Mouse (Mus musculus) forebrain, postnatal 0 days (tissue): ENCODE results near the gene Fam163b. TPM values are rescaled to one million over a fixed set of nuclear protein-coding genes. Genes with fewer than 3 reads are reported as not detected.

Experiments
- ATAC-seq: fragments of 200-750 bp; cut with Nextera tagmentation; 2 replicates; pipeline ENCODE4 v1.8.0; 2017; ENCODE audit warnings: mild to moderate bottlenecking, moderate library complexity
- DNase-seq: peaks from one replicate; pipeline ENCODE4 v3.0.0-alpha.2; 2015
- H3K27ac ChIP-seq: fragments of 300-500 bp; sonication (generic); 2 replicates; pipeline ENCODE4 v1.5.1; 2014; ENCODE audit warnings: low read depth, mild to moderate bottlenecking, antibody characterized with exemption, low read length, moderate library complexity, mixed read lengths
- H3K27me3 ChIP-seq: fragments of 300-500 bp; sonication (generic); 2 replicates; pipeline ENCODE4 v1.6.1; 2014; ENCODE audit warnings: mild to moderate bottlenecking, low read length, mixed read lengths; ENCODE audit not compliant: insufficient read depth
- H3K36me3 ChIP-seq: fragments of 300-500 bp; sonication (generic); 2 replicates; pipeline ENCODE4 v1.6.1; 2014; ENCODE audit warnings: mild to moderate bottlenecking, moderate library complexity; ENCODE audit not compliant: insufficient read depth
- H3K4me1 ChIP-seq: fragments of 300-500 bp; sonication (generic); 2 replicates; pipeline ENCODE4 v1.6.1; 2014; ENCODE audit warnings: antibody characterized with exemption; ENCODE audit not compliant: insufficient read depth
- H3K4me2 ChIP-seq: fragments of 300-500 bp; sonication (generic); 2 replicates; pipeline ENCODE4 v1.6.1; 2014; ENCODE audit warnings: low read depth, mild to moderate bottlenecking, moderate library complexity
- H3K4me3 ChIP-seq: fragments of 300-500 bp; sonication (generic); 2 replicates; pipeline ENCODE4 v1.5.1; 2014; ENCODE audit warnings: low read depth, low read length, mixed read lengths
- H3K9ac ChIP-seq: fragments of 300-500 bp; sonication (generic); 2 replicates; pipeline ENCODE4 v1.6.1; 2014; ENCODE audit warnings: mild to moderate bottlenecking
- H3K9me3 ChIP-seq: fragments of 300-500 bp; sonication (generic); 2 replicates; pipeline ENCODE4 v1.6.1; 2016; ENCODE audit warnings: low read length
- CTCF ChIP-seq: sonication (generic); IDR thresholded peaks from 2 replicates; pipeline ENCODE4 v1.5.1; 2016; ENCODE audit warnings: antibody characterized with exemption, control low read depth, low read depth
- WGBS: fragments of 180-500 bp; shearing (Covaris S2); extraction: QIAGEN DNeasy Blood & Tissue Kit; methylation state at CpG from one replicate; pipeline ENCODE4 v1.1.7; 2014; 5-methylcytosine and 5-hydroxymethylcytosine counted together
- polyA plus RNA-seq: library from polyadenylated mRNA; unstranded; fragments of >200 nt; fragmentation: Nextera tagmentation; extraction: Ambion mirVana; gene quantifications from 2 replicates; pipeline ENCODE4 v1.2.1, GENCODE M21; 2015
- total RNA-seq: library from RNA; depleted of rRNA; stranded (reverse); fragments of >200 nt; gene quantifications from 2 replicates; pipeline ENCODE4 v1.2.3, GENCODE M21; 2014

Fam163b gene
- total and polyA plus RNA-seq, 2 experiments from 2014 or later = 7.8 to 23.9 TPM

- Histone ChIP-seq H3K4me3 (no peak overlapping the region), H3K36me3 (no peaks in the 10 kb centered on the region), H3K27ac (no peak overlapping the region), H3K4me1 (no peaks in the 10 kb centered on the region), H3K9ac (no peak overlapping the region), H3K27me3 (no peaks in the 10 kb centered on the region), H3K9me3 (no peaks in the 10 kb centered on the region), H3K4me2 (no peak overlapping the region)
- ATAC-seq (no peak), DNase-seq (no peak)
- TF ChIP-seq CTCF = no peak
- 84% methylated on average over 1 of the region's 1 CpGs for WGBS
These were observed 53.1 kb downstream of the Fam163b start for GRCm38 (mm10) chr2:27089238-27089637.

GRCm38 (mm10) chr2:27088700-27089099 is 53.6 kb downstream of the Fam163b start:
- Histone ChIP-seq H3K9me3 (no peaks in the 10 kb centered on the region), H3K4me2 (no peak overlapping the region), H3K9ac (no peak overlapping the region), H3K27ac (no peak overlapping the region), H3K36me3 (no peaks in the 10 kb centered on the region), H3K27me3 (no peaks in the 10 kb centered on the region), H3K4me3 (no peak overlapping the region), H3K4me1 (no peaks in the 10 kb centered on the region)
- ATAC-seq (no peak), DNase-seq (no peak)
- TF ChIP-seq CTCF = no peak
- WGBS = 70% methylated on average over 5 of the region's 5 CpGs

- H3K4me2 ChIP-seq = no peak overlapping the region
- no peaks in the 10 kb centered on the region for H3K27me3 ChIP-seq
- no peaks in the 10 kb centered on the region for H3K9me3 ChIP-seq
- no peaks in the 10 kb centered on the region for H3K4me1 ChIP-seq
- peak; percentile 45; the same call in 1 of the 2 replicates for ATAC-seq
- H3K4me3 ChIP-seq = no peak overlapping the region
- DNase-seq = no peak
- H3K27ac ChIP-seq = no peak overlapping the region
- 73% methylated on average over 18 of the region's 18 CpGs for WGBS
- H3K36me3 ChIP-seq = no peaks in the 10 kb centered on the region
- no peak overlapping the region for H3K9ac ChIP-seq
- TF ChIP-seq CTCF = no peak
These were observed 54.1 kb downstream of the Fam163b start for GRCm38 (mm10) chr2:27088071-27088644.

DNA sequence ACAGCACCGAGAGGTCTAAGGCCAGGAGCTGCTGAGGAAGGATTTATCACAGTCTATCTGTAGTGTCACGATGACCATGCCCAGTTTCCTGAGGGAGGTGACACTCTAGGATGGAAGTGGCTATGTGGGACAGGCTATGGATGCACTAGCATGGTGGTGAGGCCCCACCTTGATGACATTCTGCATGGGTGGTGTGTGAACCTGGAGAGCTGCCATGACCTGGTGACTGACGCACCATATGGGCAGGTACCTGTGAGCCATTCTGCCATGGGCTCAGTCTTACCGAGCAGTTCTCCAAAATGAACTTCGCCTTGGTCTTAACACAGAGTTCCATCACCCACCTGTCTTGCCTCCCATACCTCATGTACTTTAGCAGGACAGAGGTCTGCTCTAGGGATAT is 54.7 kb downstream of the Fam163b start:
- no peaks in the 10 kb centered on the region for H3K27me3 ChIP-seq
- no peaks in the 10 kb centered on the region for H3K9me3 ChIP-seq
- H3K36me3 ChIP-seq = no peaks in the 10 kb centered on the region
- TF ChIP-seq CTCF = no peak
- H3K4me1 ChIP-seq = no peaks in the 10 kb centered on the region
- 96% methylated on average over 5 of the region's 5 CpGs for WGBS
- ATAC-seq = no peak
- no peak overlapping the region for H3K4me3 ChIP-seq
- no peak overlapping the region for H3K9ac ChIP-seq
- H3K27ac ChIP-seq = no peak overlapping the region
- no peak for DNase-seq
- H3K4me2 ChIP-seq = no peak overlapping the region

DNA sequence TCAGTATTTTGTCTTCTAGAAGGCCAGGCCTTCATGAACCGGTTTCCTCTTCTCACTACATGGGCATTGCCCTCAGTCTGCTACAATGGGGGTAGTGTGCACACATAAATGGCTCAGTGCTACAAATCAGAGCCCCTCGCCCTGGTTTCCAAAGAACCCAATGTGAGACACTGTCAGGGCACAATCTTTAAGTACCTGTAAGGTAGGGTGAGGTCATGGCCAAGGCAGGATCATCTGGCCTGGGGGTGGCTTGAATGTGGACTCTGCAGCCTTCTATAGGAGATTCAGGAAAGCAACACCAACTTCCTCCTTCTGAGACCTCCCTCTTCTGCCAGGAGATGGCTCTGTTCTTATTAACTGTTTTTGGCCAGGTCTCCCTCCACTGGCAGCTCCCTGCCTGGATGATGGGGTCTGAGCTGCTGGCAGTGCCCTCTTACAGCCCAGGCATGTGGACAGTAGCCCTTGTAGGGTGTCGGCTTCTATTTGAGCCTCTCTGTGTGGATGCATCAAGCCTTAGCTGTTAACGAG is 55.7 kb downstream of the Fam163b start:
- no peaks in the 10 kb centered on the region for H3K36me3 ChIP-seq
- H3K4me2 ChIP-seq = no peak overlapping the region
- no peak for DNase-seq
- no peak overlapping the region for H3K27ac ChIP-seq
- no peaks in the 10 kb centered on the region for H3K9me3 ChIP-seq
- no peak for ATAC-seq
- no peak overlapping the region for H3K4me3 ChIP-seq
- H3K9ac ChIP-seq = no peak overlapping the region
- no peaks in the 10 kb centered on the region for H3K27me3 ChIP-seq
- 77% methylated on average over 4 of the region's 4 CpGs for WGBS
- TF ChIP-seq CTCF = no peak
- H3K4me1 ChIP-seq = no peaks in the 10 kb centered on the region

DNA sequence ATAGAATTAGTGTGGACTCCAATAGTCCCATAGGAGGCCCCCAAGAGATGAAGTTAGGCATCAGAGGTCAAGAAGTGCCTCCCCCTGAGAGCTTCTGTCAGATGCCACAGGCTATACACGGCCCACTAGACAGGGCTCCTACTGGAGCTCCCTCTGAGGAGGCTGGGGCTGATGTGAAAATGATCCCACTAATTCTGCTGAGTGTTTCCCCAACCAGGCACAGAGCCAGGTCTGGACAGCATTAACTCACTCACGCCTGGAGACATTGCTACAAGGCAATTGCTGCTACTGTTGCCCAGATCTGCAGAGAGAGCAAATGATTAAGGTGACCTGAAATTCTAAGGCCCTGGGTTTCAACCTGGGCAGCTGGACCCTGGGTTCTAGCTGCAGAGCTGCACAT is 56.5 kb downstream of the Fam163b start:
- DNase-seq = peak; percentile 38

DNA sequence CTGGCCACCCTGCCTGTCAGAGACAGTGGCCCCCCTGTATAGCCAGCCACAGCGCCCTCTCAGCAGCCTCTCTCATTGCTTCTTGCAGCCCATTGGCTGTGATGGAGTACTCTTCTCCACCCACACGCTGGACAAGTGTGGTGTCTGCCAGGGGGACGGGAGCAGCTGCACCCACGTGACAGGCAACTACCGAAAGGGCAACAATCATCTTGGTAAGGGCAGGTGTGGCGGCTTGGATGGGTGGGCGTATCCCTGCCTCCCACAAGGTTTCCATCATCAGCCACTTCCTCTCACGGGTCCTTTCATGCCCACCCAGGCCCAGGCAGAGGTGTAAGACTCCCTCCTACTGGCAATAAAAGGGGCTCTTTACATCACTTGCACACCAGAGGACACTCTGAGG is 57.3 kb downstream of the Fam163b start:
- no peaks in the 10 kb centered on the region for H3K9me3 ChIP-seq
- DNase-seq (no peak), ATAC-seq (no peak)
- 65% methylated on average over 8 of the region's 8 CpGs for WGBS
- H3K27ac ChIP-seq = no peak overlapping the region
- no peaks in the 10 kb centered on the region for H3K27me3 ChIP-seq
- no peak overlapping the region for H3K9ac ChIP-seq
- TF ChIP-seq CTCF = no peak
- H3K4me3 ChIP-seq = no peak overlapping the region
- H3K4me2 ChIP-seq = no peak overlapping the region
- H3K36me3 ChIP-seq = no peaks in the 10 kb centered on the region
- H3K4me1 ChIP-seq = peaks cover 4% of the 10 kb centered on the region; the same call in 1 of the 2 replicates

More for the DNA sequence above, 56.5 kb downstream of the Fam163b start:
- no peak for ATAC-seq
- Histone ChIP-seq H3K4me1 (no peaks in the 10 kb centered on the region), H3K9me3 (no peaks in the 10 kb centered on the region), H3K4me2 (no peak overlapping the region), H3K27ac (no peak overlapping the region), H3K9ac (no peak overlapping the region), H3K4me3 (no peak overlapping the region), H3K27me3 (no peaks in the 10 kb centered on the region), H3K36me3 (no peaks in the 10 kb centered on the region)
- no peak for TF ChIP-seq CTCF
- 24% methylated on average over 2 of the region's 2 CpGs for WGBS
